Mouse (Mus musculus) brain, embryonic 14.5 days (tissue): Measurements from ENCODE around the gene Rbbp4.

ENCODE experiments used
- CTCF ChIP-seq: fragments of 200-500 bp; IDR thresholded peaks from 2 replicates; pipeline ENCODE4 v1.5.1; 2012; ENCODE audit warnings: inconsistent platforms, mild to moderate bottlenecking, moderate library complexity, borderline replicate concordance; ENCODE audit not compliant: insufficient read depth, insufficient read length; ENCODE audit errors: extremely low read depth
- POLR2A ChIP-seq: fragments of 200-500 bp; IDR thresholded peaks from 2 replicates; pipeline ENCODE4 v1.6.1; 2012; ENCODE audit warnings: mild to moderate bottlenecking, inconsistent platforms, borderline replicate concordance; ENCODE audit not compliant: poor library complexity, insufficient read depth, insufficient read length, severe bottlenecking; ENCODE audit errors: extremely low read depth

GRCm38 (mm10) chr4:129384440-129384839 lies 49.3 kb upstream of the Rbbp4 start:
- TF ChIP-seq CTCF (no peak), POLR2A (no peak)
